Mouse (Mus musculus) layer of hippocampus, postnatal 25 days (tissue): ENCODE data around the gene Nudt11. TPM values are rescaled to one million over a fixed set of nuclear protein-coding genes. Genes with fewer than 3 reads are reported as not detected.
"Not testable (repeated sequence)": the region's sequence is repeated elsewhere in the genome, so short reads cannot be mapped to it uniquely, and the experiment has no call there.

Experiments
- DNase-seq, 2 experiments: peaks; one replicate each; pipeline ENCODE4 v3.0.0; 2022; ENCODE audit warnings: mixed read lengths in 2 of 2, low spot score in 1 of 2; ENCODE audit errors: extremely low spot score in 1 of 2
- microRNA-seq, 2 experiments: library from miRNA; unstranded; fragments of <30 nt; microRNA quantifications; one replicate each; pipeline ENCODE4 v1.2.0; 2021
- total RNA-seq, 2 experiments: library from RNA; stranded (reverse); gene quantifications; 2 replicates each; pipeline ENCODE4 v1.2.3; 2021

Gene Nudt11
- 10 to 100 TPM; 33.7 to 37.4 TPM for total RNA-seq

GRCm38 (mm10) chrX:6047066-6047935 is at the start of gene Nudt11:
Gene Nudt11 (plus strand): TSS chrX:6047453.
- peak in 1 of 2 experiments; percentile 24 for DNase-seq

- not testable (repeated sequence) for DNase-seq
Observed at GRCm38 (mm10) chrX:6047936-6048614, 822 bp downstream of the Nudt11 start.

- no peak for DNase-seq
Observed at GRCm38 (mm10) chrX:6061563-6061962, 14.3 kb downstream of the Nudt11 start.

- DNase-seq = no peak
Observed at GRCm38 (mm10) chrX:6082954-6083680, 35.9 kb downstream of the Nudt11 start, which contains the start of gene AU022751. Gene AU022751 (minus strand): TSS chrX:6083419.

GRCm38 (mm10) chrX:6091547-6091946 is 44.3 kb downstream of the Nudt11 start:
- DNase-seq = no peak

GRCm38 (mm10) chrX:6091996-6092757 is 44.9 kb downstream of the Nudt11 start:
- DNase-seq = peak; percentile 39 to 58

Small RNAs within 50 kb of the gene (microRNA-seq; reads per million reads assigned to microRNA genes)
- gene Gm27360 = 0 reads per million in 2 experiments

Other genes with a start within 250 kb of the Nudt11 start
- gene AU022751, start 36.0 kb downstream of the Nudt11 start, total RNA-seq = 1 to 10 TPM in 1 of 2 experiments, under 1 TPM in 1; 0.34 to 1.7 TPM
- 10 to 100 TPM; 30.6 to 33.1 TPM for gene Nudt10, start 125.6 kb downstream of the Nudt11 start, total RNA-seq